Mouse (Mus musculus) lung, adult 2 months (tissue): Measurements from ENCODE around the gene Ptprg.

ENCODE experiments used
- CTCF ChIP-seq: fragments of 200-500 bp; IDR thresholded peaks from 2 replicates; pipeline ENCODE4 v1.5.1; 2011; ENCODE audit warnings: mild to moderate bottlenecking, low read length, control low read depth; ENCODE audit not compliant: insufficient read depth
- POLR2A ChIP-seq: fragments of 200-500 bp; IDR thresholded peaks from 2 replicates; pipeline ENCODE4 v1.6.1; 2011; ENCODE audit warnings: low read depth, mild to moderate bottlenecking, control low read depth, low read length, borderline replicate concordance; ENCODE audit errors: extremely low read depth

DNA sequence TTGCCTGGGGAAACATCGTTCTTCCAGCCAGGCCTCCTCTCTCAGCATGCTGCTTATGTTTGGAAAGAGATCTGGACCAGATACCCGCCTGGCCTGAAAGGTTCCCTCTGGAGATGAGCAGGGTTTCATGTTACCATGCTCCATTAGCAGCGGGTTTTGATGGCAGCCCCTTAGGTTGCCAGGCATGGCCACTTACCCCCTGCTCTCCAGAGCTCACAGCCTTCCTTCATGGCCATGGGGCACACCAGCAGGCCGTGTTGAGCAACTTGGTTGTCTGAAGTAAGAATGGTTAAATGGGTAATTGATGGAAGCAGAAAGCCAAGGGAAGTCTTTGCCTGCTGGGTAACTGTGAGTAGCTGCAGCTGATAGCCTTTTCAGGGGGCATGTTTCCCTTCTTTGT, 274.8 kb downstream of the Ptprg start:
- TF ChIP-seq CTCF (no peak), POLR2A (no peak)
